Mouse (Mus musculus): Measurements from ENCODE around the gene Grm5. TPM values are rescaled to one million over a fixed set of nuclear protein-coding genes. Genes with fewer than 3 reads are reported as not detected.

Gene Grm5
- total RNA-seq (2014; rRNA removed) (160 and 179 TPM in 2 replicates), polyA plus RNA-seq (2015; fragmentation: Nextera tagmentation; extraction: Ambion mirVana) (54.8 and 57.9 TPM in 2 replicates)

DNA sequence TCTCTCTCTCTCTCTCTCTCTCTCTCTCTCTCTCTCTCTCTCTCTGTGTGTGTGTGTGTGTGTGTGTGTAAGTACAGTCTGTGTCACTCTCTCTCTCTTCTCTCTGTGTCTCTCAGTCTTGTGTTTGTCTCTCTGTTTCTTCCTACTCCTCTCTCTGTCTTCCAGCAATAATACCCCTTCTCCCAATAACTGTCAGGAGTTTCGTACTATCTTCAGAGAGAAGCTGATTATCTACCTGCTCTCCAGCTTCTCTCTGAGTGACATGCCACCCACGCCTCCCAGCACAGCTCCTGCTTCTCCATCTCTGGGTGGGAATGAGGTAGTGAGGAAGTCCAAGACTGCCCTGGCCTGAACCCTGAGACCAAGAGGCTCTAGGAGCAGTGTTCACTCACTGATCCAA lies at the start of gene Grm5:
Gene Grm5, plus strand, starts transcription at position 301 of the 400 bp plus-strand sequence.
- 4% methylated on average over 2 of the region's 2 CpGs for WGBS
- peak within 1 kb of the TSS; percentile 72 for H3K4me2 ChIP-seq (ENCODE audit: low read depth, low read length)
- H3K9ac ChIP-seq (replicated peaks; ENCODE audit: low read length): peak within 1 kb of the TSS; percentile 53
- H3K4me3 ChIP-seq (ENCODE audit: low read length): peak within 1 kb of the TSS; percentile 56
- no peak for DNase-seq (ENCODE audit: low spot score)
- ATAC-seq: no peak
- H3K9me3 ChIP-seq (ENCODE audit: low read length): no peaks in the 10 kb centered on the region
- H3K4me1 ChIP-seq (ENCODE audit: insufficient read depth, low read length): no peaks in the 10 kb centered on the region
- H3K36me3 ChIP-seq (ENCODE audit: insufficient read depth, low read length): no peaks in the 10 kb centered on the region
- TF ChIP-seq CTCF (IDR thresholded peaks at IDR 0.05; ENCODE audit: low read depth): no peak
- peak within 1 kb of the TSS; percentile 78 for H3K27ac ChIP-seq
- no peaks in the 10 kb centered on the region for H3K27me3 ChIP-seq (ENCODE audit: insufficient read depth, low read length)

GRCm38 (mm10) chr7:87539031-87539430 lies 44.9 kb upstream of the Grm5 start:
- no peaks in the 10 kb centered on the region for H3K4me1 ChIP-seq (ENCODE audit: insufficient read depth, low read length)
- H3K9ac ChIP-seq (replicated peaks; ENCODE audit: low read length): no peak overlapping the region
- no peaks in the 10 kb centered on the region for H3K36me3 ChIP-seq (ENCODE audit: insufficient read depth, low read length)
- DNase-seq (ENCODE audit: low spot score): no peak
- no peak overlapping the region for H3K4me2 ChIP-seq (ENCODE audit: low read depth, low read length)
- H3K4me3 ChIP-seq (ENCODE audit: low read length): no peak overlapping the region
- ATAC-seq: no peak
- no peaks in the 10 kb centered on the region for H3K27me3 ChIP-seq (ENCODE audit: insufficient read depth, low read length)
- H3K27ac ChIP-seq: no peak overlapping the region
- no peaks in the 10 kb centered on the region for H3K9me3 ChIP-seq (ENCODE audit: low read length)
- TF ChIP-seq CTCF (IDR thresholded peaks at IDR 0.05; ENCODE audit: low read depth): no peak

GRCm38 (mm10) chr7:87565300-87565699 lies 18.7 kb upstream of the Grm5 start:
- no peaks in the 10 kb centered on the region for H3K36me3 ChIP-seq (ENCODE audit: insufficient read depth, low read length)
- no peak overlapping the region for H3K4me2 ChIP-seq (ENCODE audit: low read depth, low read length)
- 40% methylated on average over 1 of the region's 1 CpGs for WGBS
- H3K4me3 ChIP-seq (ENCODE audit: low read length): no peak overlapping the region
- no peak overlapping the region for H3K27ac ChIP-seq
- DNase-seq (ENCODE audit: low spot score): peak; percentile 36
- no peaks in the 10 kb centered on the region for H3K4me1 ChIP-seq (ENCODE audit: insufficient read depth, low read length)
- no peak for ATAC-seq
- H3K9ac ChIP-seq (replicated peaks; ENCODE audit: low read length): no peak overlapping the region
- no peaks in the 10 kb centered on the region for H3K27me3 ChIP-seq (ENCODE audit: insufficient read depth, low read length)
- no peaks in the 10 kb centered on the region for H3K9me3 ChIP-seq (ENCODE audit: low read length)
- no peak for TF ChIP-seq CTCF (IDR thresholded peaks at IDR 0.05; ENCODE audit: low read depth)

DNA sequence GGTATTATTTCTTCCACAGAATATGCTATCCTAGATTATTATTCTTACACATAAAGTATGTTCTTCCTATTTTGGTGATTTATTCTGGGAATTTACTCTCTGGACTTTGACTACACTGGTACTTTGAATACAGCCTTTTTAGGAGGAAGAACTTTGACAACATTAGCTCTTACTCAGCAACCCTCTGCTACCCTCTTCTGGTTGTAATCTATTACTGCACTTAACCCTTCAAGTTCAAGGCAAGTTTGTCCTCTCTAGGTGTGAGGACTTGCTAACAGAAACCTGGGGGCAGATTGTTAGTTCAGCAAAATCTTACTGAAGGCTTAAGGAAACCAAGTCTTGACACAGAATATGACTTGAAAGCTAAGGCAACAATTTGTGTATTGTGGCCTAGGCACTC lies 17.5 kb upstream of the Grm5 start:
- ATAC-seq: 0 out of 2 replicates have a peak, but pooled peaks have one; percentile 51
- no peak overlapping the region for H3K9ac ChIP-seq (replicated peaks; ENCODE audit: low read length)
- TF ChIP-seq CTCF (IDR thresholded peaks at IDR 0.05; ENCODE audit: low read depth): peak; percentile 74
- H3K4me2 ChIP-seq (ENCODE audit: low read depth, low read length): no peak overlapping the region
- DNase-seq (ENCODE audit: low spot score): peak; percentile 61
- H3K36me3 ChIP-seq (ENCODE audit: insufficient read depth, low read length): no peaks in the 10 kb centered on the region
- H3K27me3 ChIP-seq (ENCODE audit: insufficient read depth, low read length): no peaks in the 10 kb centered on the region
- H3K4me3 ChIP-seq (ENCODE audit: low read length): no peak overlapping the region
- no peaks in the 10 kb centered on the region for H3K4me1 ChIP-seq (ENCODE audit: insufficient read depth, low read length)
- no peaks in the 10 kb centered on the region for H3K9me3 ChIP-seq (ENCODE audit: low read length)
- no peak overlapping the region for H3K27ac ChIP-seq

DNA sequence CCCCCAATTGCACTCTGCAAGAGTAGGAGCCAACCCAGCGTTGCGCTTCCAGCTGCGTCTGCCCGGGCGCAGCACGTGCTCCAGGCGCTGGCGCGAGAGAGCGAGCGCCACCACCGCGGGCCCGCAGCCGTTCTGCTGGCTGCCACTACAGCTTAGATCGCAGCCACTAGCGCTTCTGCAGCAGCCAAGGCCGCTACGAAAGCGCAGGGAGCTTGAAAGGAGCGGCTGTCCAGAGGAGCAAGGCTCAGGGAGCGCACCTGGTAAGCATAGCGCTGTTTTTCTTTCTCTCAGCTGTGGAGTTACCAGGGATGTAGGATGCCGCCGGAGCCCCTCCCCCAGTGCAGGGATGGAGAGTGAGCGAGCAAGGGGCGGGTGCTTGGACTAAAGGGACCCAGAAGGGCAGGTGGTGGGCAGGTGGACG lies 323 bp downstream of the Grm5 start:
- ATAC-seq: peak; percentile 95
- Histone ChIP-seq H3K9ac (replicated peaks; ENCODE audit: low read length) (peak overlapping the region; percentile 53), H3K27ac (peak overlapping the region; percentile 78), H3K36me3 (ENCODE audit: insufficient read depth, low read length) (no peaks in the 10 kb centered on the region), H3K27me3 (ENCODE audit: insufficient read depth, low read length) (no peaks in the 10 kb centered on the region), H3K4me1 (ENCODE audit: insufficient read depth, low read length) (no peaks in the 10 kb centered on the region), H3K4me3 (ENCODE audit: low read length) (peak overlapping the region; percentile 56), H3K9me3 (ENCODE audit: low read length) (no peaks in the 10 kb centered on the region), H3K4me2 (ENCODE audit: low read depth, low read length) (peak overlapping the region; percentile 72)
- WGBS: under 1% methylated on average over 28 of the region's 28 CpGs
- DNase-seq (ENCODE audit: low spot score): peak; percentile 86
- TF ChIP-seq CTCF (IDR thresholded peaks at IDR 0.05; ENCODE audit: low read depth): peak; percentile 19; the same call in 1 of the 2 replicates

- ATAC-seq: peak; percentile 76
- WGBS: 11% methylated on average over 10 of the region's 10 CpGs
Measured at GRCm38 (mm10) chr7:87586271-87586937, 2.4 kb downstream of the Grm5 start.

GRCm38 (mm10) chr7:87587976-87588375 lies 4.0 kb downstream of the Grm5 start:
- TF ChIP-seq CTCF (IDR thresholded peaks at IDR 0.05; ENCODE audit: low read depth): no peak
- Histone ChIP-seq H3K27ac (no peak overlapping the region), H3K4me1 (ENCODE audit: insufficient read depth, low read length) (no peaks in the 10 kb centered on the region), H3K27me3 (ENCODE audit: insufficient read depth, low read length) (no peaks in the 10 kb centered on the region), H3K36me3 (ENCODE audit: insufficient read depth, low read length) (no peaks in the 10 kb centered on the region), H3K4me2 (ENCODE audit: low read depth, low read length) (peak overlapping the region; percentile 72), H3K4me3 (ENCODE audit: low read length) (0 out of 2 replicates have a peak overlapping the region, but pooled peaks have one; percentile 1), H3K9ac (replicated peaks; ENCODE audit: low read length) (no peak overlapping the region), H3K9me3 (ENCODE audit: low read length) (no peaks in the 10 kb centered on the region)
- peak; percentile 24 for DNase-seq (ENCODE audit: low spot score)
- ATAC-seq: no peak
- 36% methylated on average over 1 of the region's 1 CpGs for WGBS

More at GRCm38 (mm10) chr7:87586271-87586937, 2.4 kb downstream of the Grm5 start:
- Histone ChIP-seq H3K9me3 (ENCODE audit: low read length) (no peaks in the 10 kb centered on the region), H3K36me3 (ENCODE audit: insufficient read depth, low read length) (no peaks in the 10 kb centered on the region), H3K4me3 (ENCODE audit: low read length) (peak overlapping the region; percentile 56), H3K4me1 (ENCODE audit: insufficient read depth, low read length) (no peaks in the 10 kb centered on the region), H3K9ac (replicated peaks; ENCODE audit: low read length) (peak overlapping the region; percentile 42), H3K27ac (peak overlapping the region; percentile 36; the same call in 1 of the 2 replicates), H3K27me3 (ENCODE audit: insufficient read depth, low read length) (no peaks in the 10 kb centered on the region), H3K4me2 (ENCODE audit: low read depth, low read length) (peak overlapping the region; percentile 72)
- peak; percentile 53 for TF ChIP-seq CTCF (IDR thresholded peaks at IDR 0.05; ENCODE audit: low read depth)
- peak; percentile 81 for DNase-seq (ENCODE audit: low spot score)
